Mouse (Mus musculus) spleen, postnatal 4 days (tissue): Measurements from ENCODE around the gene Foxn3.

ENCODE experiments used
- DNase-seq, 2 experiments: peaks; one replicate each; pipeline ENCODE4 v3.0.0; 2022; ENCODE audit warnings: low spot score in 2 of 2

Foxn3 gene

DNA sequence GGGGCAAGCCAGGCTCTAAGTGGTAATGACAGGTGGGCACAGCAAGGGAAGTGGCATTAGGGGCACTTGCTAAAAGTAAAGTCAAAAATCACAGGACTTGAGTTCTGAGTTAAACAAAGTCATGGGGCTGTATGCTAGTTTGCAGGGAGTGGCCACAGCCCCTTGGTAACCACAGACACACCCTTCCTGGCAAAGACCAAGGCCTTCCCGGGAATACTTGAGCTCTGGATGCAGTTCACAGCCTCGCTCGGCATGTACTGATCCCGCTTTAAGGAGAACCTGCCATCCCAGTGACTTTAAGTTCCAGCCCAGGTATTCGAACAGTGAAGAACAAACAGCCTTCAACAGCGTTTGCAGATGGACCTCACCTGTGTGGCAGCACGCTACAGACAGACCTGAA lies 211.2 kb downstream of the Foxn3 start:
- no peak for DNase-seq

DNA sequence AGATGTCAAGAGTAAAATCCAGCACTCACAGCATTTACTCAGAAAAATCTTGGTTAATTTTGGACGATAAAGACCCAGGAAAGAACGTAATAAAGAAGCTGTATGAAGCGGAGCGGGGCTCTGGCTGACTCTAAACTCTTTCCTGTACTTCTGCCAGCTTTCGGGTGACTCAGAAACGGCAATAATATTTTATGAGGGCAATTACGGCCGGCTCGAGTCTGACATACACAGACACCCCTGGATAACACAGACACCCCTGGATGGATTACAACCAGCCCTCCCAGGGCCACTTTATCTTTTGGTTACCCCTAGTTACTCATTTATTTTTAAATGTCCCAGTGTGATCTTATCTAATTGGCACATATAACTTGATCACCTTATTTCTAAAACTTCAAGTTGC lies 211.7 kb downstream of the Foxn3 start:
- DNase-seq, result no peak

DNA sequence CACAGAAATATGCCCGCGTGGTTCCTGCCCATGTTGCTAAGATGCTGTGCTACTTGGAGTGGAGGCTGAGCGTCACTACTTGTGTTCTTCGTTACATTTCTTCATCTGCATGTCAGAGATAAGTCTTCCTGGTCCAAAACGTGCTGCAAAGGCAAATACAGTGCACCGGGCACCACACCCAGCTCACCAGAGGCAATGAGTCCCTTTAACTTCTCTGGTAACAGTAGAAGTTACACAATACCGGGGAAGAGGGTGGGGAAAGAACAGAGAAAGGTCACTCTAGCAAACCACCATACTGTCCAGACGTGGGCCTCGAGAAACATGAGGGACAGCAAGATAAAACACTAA lies 213.8 kb downstream of the Foxn3 start:
- DNase-seq, result peak in 1 of 2 experiments; percentile 33

DNA sequence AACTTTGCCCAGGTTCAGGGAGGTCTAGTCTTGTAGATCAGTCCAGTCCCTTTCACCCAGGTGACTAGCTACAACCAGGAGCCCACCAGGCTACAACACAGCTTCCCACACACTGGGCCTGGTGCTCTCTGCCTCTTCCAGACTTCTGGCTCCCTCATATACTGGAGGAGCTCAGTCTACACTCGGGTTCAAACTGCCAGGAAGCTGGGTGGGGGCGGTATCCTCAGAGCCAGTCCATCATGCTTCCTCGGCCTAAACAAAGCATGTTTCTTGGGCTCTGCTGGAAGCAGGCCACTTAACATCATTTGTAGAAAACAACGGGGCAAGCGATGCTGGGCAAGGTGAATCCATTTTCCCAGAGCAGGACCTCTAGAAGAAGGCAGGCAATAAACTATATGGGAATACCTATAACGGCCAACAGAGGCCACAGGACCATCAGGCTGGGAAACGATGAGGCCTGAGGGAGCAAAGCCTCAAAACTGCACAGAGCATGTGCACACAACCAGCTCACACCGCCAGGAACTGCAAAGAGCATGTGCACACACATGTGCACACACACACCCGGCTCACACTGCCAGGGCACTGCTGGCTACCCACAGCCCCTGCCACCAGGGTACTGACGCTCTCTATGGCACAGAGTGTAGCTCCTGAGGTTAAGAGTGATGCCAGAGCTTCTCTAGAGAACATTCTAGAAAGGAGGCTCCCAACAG lies 214.3 kb downstream of the Foxn3 start:
- DNase-seq, result no peak

DNA sequence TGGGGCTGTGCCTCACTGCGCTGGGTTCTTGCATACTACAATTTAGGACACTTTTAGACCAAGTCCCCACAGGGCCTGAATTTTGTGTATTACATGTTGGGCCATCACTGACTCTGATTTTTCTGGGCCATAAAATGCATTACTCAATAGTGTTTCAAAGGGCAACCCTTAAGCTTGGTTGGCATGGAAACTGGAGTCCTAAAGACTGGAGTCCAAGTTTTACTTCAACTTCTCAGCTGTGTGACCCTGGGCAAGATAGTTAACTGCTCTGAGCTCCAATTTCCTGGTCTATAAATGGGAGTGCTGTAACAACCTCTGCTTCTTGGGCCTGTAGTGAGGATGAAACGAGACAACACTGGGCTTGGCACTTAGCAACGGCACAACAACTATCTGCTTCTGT lies 215.9 kb downstream of the Foxn3 start:
- DNase-seq, result no peak

DNA sequence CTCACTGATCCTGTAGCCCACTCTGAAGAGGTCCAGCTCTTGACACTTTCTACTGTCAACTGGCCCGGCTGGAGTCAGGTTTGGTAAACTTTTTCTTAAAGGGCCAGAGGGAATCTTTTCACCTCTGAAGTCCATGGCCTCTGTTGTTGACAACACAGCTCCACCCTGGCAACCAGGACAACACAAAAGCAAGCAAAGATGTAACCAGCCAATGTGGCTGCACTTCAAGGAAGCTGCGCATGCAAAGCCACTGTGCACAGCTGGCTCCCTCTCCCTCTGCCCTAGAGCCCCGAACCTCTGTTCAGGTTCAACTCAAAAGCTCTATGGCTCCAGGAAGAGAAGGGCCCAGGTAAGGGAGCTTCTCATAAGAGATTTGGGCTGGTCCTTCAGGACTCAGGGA lies 216.4 kb downstream of the Foxn3 start:
- DNase-seq, result no peak

DNA sequence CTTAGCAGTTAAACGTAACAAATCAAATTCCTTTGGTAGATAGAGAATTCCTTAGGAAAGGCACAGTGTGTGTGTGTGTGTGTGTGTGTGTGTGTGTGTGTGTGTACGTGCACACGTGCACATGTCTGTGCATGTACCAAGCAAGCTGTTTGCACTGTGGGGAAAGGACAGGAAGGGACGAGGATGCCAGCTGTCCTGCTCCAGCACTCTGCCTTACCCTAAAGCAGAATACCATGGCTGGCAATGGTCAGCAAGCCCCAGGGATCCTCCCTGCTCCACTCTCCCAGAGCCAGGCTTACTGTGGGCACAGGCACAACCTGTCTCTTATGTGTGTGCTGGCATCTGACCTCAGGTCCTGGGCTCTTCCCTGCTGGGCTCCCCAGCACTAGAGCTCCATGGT lies 218.1 kb downstream of the Foxn3 start:
- no peak for DNase-seq

DNA sequence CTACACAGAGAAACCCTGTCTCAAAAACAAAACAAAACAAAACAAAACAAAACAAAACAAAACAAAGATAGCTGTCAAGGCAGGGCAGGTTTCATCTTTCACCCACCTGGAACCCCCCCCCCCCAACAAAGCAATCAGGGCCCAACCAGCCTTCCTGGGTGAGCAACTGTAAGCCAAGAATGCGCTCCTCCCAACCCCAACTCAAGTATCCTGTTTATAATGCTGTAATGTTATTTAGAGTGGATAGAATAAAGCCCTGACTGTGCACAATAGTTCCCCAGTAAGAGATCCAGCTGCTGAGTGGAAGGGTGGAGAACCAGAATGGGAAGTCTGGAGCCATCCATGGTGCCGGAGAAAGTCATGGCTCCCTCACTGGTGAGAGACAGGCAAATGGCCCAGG lies 220.0 kb downstream of the Foxn3 start:
- DNase-seq, result no peak

DNA sequence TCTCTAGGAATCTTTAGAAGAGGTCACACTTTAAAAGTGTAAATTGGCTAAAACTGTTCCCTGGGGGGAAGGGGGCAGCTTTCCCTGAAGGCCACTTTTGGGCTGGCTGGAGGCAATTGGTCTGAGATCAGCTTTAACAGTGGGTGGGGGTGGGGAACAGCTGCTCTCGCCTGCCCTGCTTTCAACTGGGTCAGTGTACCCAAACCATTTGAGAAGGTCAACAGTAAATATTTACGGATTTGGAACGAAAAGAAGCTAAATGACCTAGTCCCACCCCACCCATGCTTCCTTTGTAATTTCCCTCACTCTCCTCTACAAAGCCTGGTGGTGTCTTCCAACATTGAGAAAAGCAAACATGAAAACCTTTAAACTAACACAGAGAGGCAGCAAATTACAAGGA lies 221.2 kb downstream of the Foxn3 start:
- DNase-seq, result no peak

DNA sequence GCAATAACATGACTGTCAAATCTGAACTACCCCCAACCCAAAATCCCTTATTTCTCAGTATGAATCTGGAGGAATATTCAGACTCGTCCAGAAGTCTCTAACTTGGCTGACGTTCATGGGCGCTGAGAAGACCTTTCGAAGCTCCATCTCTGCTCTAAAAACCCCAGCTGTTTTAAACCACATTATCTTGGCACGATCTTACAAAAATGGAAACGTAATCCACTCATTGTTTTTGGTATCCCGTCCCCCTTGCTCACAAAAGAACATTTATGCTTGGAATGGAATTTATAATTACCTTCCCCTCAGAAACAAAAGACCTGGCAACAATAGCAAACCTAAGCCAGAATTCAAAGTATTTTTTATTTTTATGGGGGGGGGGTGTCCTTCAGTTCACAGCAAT lies 221.6 kb downstream of the Foxn3 start:
- DNase-seq, result no peak

DNA sequence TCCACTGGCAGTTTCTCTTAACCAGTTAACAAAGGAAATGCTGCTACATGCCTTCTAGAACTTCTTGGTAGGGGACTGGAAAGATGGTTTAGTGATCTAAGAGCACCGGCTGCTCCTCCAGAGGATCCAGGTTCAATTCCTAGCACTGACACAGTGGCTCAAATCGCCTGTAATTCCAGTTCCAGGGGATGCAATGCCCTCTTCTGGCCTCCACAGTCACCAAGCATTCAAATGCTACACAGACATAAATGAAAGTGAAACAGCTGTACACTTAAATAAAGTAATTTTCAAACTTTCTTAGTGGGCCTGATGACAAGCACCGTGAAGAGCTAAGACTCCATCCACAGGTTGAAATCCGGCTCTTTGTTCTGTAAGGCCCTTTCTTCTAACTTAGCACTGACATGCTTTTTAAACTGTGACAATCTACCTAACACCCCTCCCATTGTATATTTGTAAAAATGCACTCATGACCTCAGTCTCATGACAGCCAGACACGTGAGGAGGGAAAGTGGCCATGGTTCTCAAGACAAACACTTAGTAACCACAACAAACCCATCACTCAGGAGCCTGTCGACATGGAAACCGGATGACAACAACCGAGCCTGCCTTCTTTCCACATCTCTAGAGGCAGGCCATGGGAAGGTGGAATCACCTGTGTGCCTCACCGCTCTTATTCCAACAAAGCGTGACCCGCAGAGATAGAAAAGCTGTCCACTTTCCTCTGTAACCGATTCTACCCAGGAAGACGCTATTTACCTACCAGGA lies 222.8 kb downstream of the Foxn3 start:
- DNase-seq, result no peak

DNA sequence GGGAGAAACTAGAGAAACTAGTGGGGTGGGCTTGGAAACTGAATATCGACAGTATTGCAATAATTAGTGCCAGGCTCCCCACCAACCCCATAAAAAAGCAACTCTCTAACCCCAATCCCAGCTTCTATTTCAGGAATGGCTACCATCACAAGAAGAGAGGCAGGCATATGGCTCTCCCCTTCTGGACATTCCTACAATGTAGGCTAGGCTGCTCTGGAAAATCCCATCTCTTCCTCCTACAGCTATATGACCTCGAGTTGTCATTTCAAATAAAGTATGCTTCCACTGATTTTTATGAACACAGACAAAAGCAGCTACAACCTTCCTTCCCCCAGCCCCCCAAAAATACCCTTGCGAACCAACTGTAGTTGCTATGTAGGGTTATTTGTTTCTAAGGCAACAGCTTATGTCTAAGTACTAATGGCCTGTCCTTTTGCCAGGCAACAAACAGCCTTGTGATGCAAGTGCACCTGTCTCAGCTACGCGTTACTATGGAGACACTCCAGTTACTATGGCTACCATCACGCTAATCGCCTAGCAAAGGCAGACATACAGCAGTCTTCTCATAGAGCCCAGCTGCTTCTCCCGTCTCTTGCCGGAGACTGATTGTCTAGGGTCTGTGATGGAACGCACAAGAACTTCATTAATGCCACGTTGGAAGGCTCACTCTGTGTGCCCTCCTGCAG lies 223.6 kb downstream of the Foxn3 start:
- no peak for DNase-seq

DNA sequence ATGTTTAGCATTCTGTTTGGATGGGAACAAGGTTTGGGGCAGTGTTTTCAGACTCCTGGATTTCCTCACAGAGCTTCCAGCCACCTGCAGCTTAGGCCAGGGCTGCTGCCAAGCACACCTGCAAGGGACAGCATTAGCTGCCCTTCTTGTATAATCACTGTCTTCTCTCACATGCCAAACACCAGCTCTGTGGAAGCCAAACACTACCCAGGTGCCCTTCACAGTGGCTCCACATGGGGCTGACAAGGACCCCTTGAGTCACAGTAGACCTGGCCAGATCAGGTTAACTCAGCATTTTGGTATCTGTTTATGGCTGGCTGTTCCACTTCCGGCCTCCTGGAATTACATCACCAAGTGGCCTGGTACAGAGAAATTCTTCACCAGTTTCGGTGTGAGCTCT lies 224.6 kb downstream of the Foxn3 start:
- DNase-seq, result no peak

DNA sequence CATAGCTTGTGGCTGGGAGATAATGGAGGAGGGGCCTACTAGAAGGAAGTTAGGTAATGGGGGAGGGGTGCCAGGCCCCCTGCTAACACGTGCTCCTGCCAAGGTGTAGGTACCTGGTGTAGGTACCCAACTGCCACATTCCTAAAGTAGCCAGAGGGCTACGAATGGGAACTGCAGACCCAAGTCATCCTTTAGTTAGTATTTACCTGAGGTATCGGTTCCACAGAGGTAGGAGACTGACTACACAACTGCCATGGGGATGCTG lies 226.3 kb downstream of the Foxn3 start:
- no peak for DNase-seq

DNA sequence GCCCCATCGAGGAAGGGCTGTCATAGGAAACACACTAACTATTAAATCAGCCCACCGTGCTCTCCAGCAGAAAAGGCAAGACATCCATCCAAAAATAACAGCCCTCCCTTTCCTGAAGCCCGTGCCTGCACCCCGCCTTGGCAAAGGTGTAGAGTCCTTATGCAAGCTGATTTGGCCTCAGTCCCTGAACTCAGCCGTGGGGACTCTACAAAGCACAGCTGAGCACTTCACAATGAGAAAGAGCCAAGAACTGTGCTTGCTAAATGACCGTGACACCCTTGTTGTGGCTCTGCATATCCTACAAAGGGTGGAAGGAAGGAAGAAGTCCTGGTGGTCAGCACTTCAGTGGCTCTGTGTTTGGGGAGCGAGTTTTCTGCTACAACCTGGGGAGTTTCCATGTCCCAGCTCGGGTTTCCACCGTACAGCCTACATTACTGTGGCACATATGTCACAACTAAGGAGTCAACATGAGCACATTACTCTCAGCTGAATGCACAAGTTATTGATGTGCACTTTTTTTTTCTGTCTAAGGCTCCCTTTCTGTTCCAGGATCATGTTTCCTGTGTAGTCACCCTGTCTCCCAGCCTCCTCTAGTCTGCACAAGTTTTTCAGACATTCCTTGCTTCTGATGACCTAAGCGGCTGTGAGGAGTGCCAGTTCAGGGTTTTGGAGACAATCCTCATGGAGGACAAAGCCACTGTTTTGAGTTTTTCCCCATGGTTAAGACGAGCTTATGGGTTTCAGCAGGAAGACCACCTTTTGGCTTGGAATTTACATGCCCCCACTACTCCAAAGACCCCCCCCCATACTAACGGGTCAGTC lies 226.8 kb downstream of the Foxn3 start:
- DNase-seq, result no peak

DNA sequence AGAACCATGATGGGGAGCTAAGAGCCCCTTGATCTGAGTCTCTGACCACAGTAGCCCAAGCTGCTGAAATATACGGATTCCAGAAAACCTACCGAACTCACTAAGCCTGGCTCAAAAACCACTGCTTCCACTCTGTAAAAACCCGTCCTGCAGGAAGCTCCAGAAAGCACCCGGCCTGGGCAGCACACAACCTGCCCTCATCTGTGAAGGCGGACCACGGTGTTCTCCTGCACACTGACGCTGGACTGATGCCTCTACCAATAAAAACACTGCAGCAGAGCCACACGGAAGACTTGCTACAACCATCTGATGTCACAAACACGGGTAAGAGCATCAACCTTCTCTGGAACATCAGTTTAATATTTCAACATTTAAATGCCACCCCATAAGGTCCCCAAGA lies 227.8 kb downstream of the Foxn3 start:
- no peak for DNase-seq

DNA sequence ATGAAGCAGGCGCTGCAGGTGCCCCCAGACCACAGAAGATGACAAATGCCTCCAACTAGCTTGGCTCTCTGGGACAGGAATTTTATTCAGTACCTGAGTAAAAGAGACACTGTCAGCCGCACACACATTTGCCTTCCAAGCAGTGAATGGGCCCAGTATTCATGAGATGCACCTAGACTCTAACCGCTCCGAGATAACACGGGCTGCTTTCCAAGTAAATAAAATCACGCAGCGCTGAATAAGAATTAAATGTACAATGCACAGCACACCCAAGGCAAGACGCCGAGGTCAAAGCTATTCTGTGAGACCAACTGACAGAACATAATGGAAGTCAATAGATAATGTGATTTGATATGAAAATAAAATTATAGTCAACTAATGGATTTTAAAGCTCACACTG lies 229.4 kb downstream of the Foxn3 start:
- no peak for DNase-seq

DNA sequence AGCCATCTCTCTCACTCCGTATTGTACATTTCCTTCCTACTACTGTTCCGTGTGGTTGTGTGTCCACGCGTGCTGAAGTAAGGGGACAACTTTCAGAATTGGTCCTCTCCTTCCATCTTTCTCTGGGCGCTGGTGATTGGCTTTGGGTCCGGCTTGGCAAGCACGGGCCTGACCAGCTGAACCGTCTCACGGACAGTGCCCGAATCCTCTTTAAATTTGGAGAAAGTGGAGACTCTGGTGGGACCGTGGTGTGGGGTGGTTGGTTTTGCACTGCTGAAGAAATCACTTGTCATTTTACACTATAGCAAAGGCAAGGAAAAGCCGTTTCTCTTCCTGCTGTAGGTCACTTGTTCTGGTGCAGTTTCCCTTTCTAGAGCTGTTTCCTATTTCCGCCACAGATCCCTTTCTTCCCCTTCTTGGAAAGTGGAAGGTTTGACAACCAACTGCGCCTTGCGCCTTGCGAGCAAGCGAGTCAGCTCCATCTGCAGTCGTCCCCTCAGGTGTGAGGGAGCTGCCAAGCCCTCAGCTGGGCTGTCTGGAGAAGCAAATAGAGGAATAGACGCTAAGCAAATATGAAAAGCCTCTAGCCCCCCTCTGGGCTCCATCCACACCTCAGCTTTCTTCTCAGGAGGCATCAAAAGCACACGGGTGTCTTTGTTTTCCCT lies 229.9 kb downstream of the Foxn3 start:
- no peak for DNase-seq

DNA sequence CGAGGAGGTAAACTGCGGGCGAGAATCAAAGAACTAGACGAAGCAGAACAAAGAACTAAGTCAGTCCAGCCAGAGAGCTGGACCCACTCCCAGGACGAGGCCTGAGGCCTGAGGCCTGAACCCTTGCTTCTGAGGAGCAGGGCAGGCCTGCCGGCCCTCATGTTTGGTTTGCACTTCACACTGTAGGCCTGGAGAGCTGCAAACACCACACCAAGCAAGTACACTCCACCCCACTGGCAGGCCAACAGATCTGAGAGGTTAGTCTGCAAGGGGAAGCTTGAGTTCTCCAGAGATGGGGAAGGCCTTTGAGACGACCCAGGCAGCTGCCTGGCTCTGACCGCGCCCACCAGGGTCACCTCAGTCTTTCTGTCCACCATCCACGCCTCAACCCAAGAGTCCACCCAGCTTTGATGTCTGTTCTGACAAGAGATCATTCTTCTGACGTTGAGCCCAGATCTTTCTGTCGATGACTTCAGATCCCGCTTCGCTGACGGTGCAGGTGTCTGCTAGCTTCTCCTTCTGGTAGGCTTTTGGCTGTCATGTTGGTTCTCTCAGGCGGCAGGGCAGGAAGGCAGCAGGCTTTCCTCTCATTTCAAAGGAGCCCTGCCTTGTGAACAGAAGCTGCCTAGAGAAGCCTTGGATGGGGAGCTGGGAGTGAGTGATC lies 231.1 kb downstream of the Foxn3 start:
- DNase-seq, result no peak

DNA sequence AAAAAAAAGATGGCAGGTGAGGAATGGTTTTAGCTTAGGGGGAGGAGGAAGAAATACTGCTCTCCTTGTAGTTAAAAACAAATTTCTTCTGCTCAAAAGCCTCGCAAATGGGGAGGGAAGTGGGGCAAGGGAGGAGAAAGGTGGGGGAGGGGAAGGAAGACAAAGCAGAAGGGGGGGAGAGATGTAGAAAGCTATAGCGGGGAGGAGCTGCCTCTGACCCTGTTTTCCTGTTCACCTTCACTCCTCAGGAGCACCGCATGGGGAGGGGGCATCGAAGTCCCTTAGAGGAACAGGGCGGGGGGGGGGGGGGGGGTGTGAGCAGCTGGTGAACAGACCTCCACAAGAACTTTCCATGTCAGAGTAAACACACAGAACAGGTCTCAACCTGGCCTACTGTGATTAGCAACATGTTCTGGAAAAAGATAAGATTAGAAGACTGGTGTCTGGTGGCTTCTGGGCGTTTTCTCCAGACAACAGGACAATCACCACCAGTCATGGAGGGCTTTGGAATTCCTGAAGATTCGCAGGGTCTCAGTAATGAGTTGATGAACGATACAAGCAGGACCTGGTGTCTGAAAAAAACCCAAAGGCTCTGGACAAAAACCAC lies 231.9 kb downstream of the Foxn3 start:
- DNase-seq, result no peak

DNA sequence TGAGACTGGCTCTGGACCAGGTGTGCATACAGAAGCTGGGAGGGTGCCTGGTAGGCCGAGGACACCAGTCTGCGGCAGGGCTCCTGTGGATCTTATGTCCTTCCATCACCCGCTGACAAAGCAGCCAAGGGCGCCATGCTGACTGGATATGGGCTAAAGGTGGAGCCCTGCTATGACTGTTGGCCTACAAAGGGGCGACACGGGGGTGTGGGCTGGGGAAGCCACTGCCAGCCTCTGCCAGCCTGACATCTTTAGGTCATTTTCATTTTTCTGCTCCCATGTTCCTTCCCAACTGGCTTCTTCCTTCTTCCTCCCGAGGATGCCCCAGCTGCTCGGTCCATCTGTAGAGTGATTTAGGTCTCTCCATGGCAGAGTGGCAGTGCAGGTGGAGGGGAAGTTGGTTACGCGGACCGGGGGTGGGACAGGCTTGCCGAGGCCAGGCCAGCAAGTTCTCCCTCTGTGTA lies 232.5 kb downstream of the Foxn3 start:
- no peak for DNase-seq
